Mouse (Mus musculus) kidney, embryonic 14.5 days (tissue): ENCODE measurements at regions not wholly inside any gene's neighbourhood (a gene's known extent, or its start where the extent isn't known, plus 50 kb on each side); places are given as distances from the start of the nearest gene placed in this dataset.
A peak's percentile ranks its signal among the peaks of the same experiment; 100 is the strongest.

Source experiments
- ATAC-seq: fragments of 200-750 bp; cut with Nextera tagmentation; 2 replicates; pipeline ENCODE4 v1.8.0; 2017; ENCODE audit warnings: moderate number of reproducible peaks, mild to moderate bottlenecking, moderate TSS enrichment, moderate library complexity; ENCODE audit not compliant: low FRiP score, low TSS enrichment
- H3K27ac ChIP-seq: fragments of 300-500 bp; sonication (generic); 2 replicates; pipeline ENCODE4 v1.5.1; 2014; ENCODE audit warnings: low read depth, mild to moderate bottlenecking, low read length, moderate library complexity, mixed read lengths
- H3K27me3 ChIP-seq: fragments of 300-500 bp; sonication (generic); 2 replicates; pipeline ENCODE4 v1.6.1; 2014; ENCODE audit warnings: mild to moderate bottlenecking, low read length; ENCODE audit not compliant: control insufficient read depth, insufficient read depth
- H3K36me3 ChIP-seq: fragments of 300-500 bp; sonication (generic); 2 replicates; pipeline ENCODE4 v1.6.1; 2014; ENCODE audit warnings: low read length, mixed read lengths; ENCODE audit not compliant: control insufficient read depth, insufficient read depth
- H3K4me1 ChIP-seq: fragments of 300-500 bp; sonication (generic); 2 replicates; pipeline ENCODE4 v1.6.1; 2014; ENCODE audit warnings: low read length, mixed read lengths; ENCODE audit not compliant: control insufficient read depth, insufficient read depth
- H3K4me2 ChIP-seq: fragments of 300-500 bp; sonication (generic); replicated peaks from 2 replicates; pipeline ENCODE4 v1.6.1; 2014; ENCODE audit warnings: low read depth, mild to moderate bottlenecking, low read length
- H3K4me3 ChIP-seq: fragments of 300-500 bp; sonication (generic); 2 replicates; pipeline ENCODE4 v1.5.1; 2014; ENCODE audit warnings: mild to moderate bottlenecking, low read length
- H3K9ac ChIP-seq: fragments of 300-500 bp; sonication (generic); 2 replicates; pipeline ENCODE4 v1.6.1; 2014; ENCODE audit warnings: low read depth, mild to moderate bottlenecking, low read length, moderate library complexity
- H3K9me3 ChIP-seq: fragments of 300-500 bp; sonication (generic); 2 replicates; pipeline ENCODE4 v1.6.1; 2016; ENCODE audit warnings: low read length; ENCODE audit not compliant: control insufficient read depth
- WGBS: fragments of 180-500 bp; shearing (Covaris S2); extraction: QIAGEN DNeasy Blood & Tissue Kit; methylation state at CpG from one replicate; pipeline ENCODE4 v1.1.7; 2014; 5-methylcytosine and 5-hydroxymethylcytosine counted together

DNA sequence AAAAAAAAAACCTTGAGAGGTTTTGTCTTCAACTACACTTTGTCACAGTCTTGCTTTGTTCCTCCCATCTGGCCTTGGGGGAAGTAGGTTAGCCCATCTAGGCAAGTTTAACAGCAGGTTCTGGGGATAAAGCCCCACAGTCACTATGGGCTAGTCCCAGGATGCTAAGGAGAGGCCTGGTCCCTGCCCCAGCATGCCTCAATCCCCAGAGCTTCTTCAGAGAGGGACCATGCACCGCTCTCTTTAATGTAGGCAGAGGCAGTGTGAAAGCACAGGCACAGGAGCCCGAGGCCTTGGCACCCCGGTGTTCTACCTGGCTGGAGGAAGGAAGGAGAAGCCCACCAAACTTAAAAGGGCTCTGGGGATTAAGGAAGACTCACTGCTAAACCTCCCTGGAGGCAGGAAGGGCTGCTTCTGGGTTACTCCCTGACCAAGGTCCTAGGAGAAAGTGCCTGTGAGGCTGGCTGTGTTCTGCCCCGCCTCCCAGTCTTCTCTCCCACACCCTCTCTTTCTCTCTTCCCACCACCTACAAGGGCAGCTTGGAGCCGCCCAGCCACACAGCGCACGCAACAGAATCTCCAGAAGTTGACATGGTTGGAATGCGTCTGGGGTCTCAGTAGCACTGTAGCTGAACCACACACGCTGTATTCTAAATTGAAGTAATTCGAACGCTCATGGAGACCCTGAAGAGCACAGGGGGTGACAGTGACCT, 633.5 kb downstream of the Zfp706 start:
- Histone ChIP-seq H3K36me3 (no peaks in the 10 kb centered on the region), H3K4me1 (peaks cover 16% of the 10 kb centered on the region), H3K9ac (peak overlapping the region; percentile 49; the same call in 1 of the 2 replicates), H3K4me2 (peak overlapping the region; percentile 67), H3K9me3 (no peaks in the 10 kb centered on the region), H3K4me3 (peak overlapping the region; percentile 32), H3K27ac (peak overlapping the region; percentile 71), H3K27me3 (no peaks in the 10 kb centered on the region)
- peak; percentile 74 for ATAC-seq
- 7% methylated on average over 10 of the region's 11 CpGs for WGBS

GRCm38 (mm10) chr15:36373481-36373880, 634.1 kb downstream of the Zfp706 start:
- Histone ChIP-seq H3K9ac (no peak overlapping the region), H3K4me1 (peaks cover 16% of the 10 kb centered on the region), H3K36me3 (no peaks in the 10 kb centered on the region), H3K9me3 (no peaks in the 10 kb centered on the region), H3K4me2 (no peak overlapping the region), H3K4me3 (no peak overlapping the region), H3K27ac (peak overlapping the region; percentile 71; the same call in 1 of the 2 replicates), H3K27me3 (no peaks in the 10 kb centered on the region)
- 58% methylated on average over 3 of the region's 3 CpGs for WGBS
- no peak for ATAC-seq

DNA sequence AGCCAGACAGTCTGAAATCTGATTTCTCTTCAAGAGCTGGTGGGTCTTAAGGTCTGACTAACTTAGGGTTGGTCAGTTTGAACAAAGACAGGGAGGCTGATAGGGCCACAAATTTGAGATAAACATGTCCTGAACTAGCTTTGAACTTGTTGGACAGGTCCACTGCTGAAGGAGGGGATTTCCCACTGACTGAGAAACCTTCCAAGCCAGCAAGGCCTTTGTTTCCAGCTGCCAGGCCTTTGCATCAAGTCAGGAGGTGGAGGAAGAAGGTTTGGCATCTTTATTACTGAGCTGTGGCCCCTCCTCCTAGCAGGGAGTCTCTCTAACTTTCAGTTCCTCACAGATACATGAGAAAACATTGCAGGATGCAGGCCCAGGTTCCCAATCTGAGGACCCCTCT, 636.2 kb downstream of the Zfp706 start:
- H3K9me3 ChIP-seq = no peaks in the 10 kb centered on the region
- no peak overlapping the region for H3K4me3 ChIP-seq
- H3K4me2 ChIP-seq = no peak overlapping the region
- H3K27ac ChIP-seq = peak overlapping the region; percentile 56; the same call in 1 of the 2 replicates
- H3K4me1 ChIP-seq = peaks cover 16% of the 10 kb centered on the region
- H3K9ac ChIP-seq = no peak overlapping the region; the same call in 1 of the 2 replicates
- H3K27me3 ChIP-seq = no peaks in the 10 kb centered on the region
- no peak for ATAC-seq
- no peaks in the 10 kb centered on the region for H3K36me3 ChIP-seq

DNA sequence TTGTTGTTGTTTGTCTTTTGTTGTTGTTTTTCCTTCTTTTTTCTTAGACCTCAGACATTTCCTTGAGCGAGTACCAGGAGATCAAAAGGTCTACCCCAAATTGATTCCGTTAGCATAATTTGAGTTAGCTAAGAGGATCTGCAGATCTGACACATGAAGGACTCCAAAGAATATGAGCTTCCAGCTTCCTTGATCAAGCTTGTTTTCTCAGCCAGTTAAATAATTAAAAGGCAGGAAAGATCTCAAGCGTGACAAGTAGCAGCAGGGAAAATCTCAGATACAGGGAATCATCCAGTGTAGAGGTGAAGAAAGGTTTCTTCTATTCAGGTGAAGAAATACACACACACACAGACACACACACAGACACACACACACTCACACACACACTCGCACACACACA, 636.7 kb downstream of the Zfp706 start:
- Histone ChIP-seq H3K27me3 (no peaks in the 10 kb centered on the region), H3K4me2 (no peak overlapping the region), H3K27ac (peak overlapping the region; percentile 56; the same call in 1 of the 2 replicates), H3K4me1 (peaks cover 16% of the 10 kb centered on the region), H3K9me3 (no peaks in the 10 kb centered on the region), H3K36me3 (no peaks in the 10 kb centered on the region), H3K4me3 (no peak overlapping the region), H3K9ac (no peak overlapping the region)
- 60% methylated on average over 4 of the region's 4 CpGs for WGBS
- no peak for ATAC-seq

DNA sequence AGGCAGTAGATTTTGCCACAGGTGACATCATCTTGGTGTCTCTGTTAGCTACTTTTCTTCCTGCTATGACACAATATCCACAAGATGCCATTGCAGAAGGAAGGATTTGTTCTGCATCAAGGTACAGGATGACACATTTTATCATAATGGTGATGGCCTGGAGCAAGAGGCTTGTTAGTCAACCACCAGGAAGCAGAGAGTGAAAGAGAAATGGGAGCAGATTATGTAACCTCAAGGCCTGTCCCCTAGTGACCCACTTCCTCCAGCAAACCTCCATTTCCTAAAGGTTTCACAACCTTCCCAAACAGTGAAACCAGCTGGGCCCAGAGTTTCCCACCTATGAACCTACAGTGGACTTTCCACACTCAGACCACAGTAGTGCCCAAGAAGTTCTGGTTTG, 640.3 kb downstream of the Zfp706 start:
- no peak overlapping the region for H3K9ac ChIP-seq
- H3K4me2 ChIP-seq = no peak overlapping the region
- no peaks in the 10 kb centered on the region for H3K36me3 ChIP-seq
- no peaks in the 10 kb centered on the region for H3K9me3 ChIP-seq
- H3K4me1 ChIP-seq = no peaks in the 10 kb centered on the region
- H3K27ac ChIP-seq = no peak overlapping the region
- ATAC-seq = no peak
- H3K4me3 ChIP-seq = no peak overlapping the region
- H3K27me3 ChIP-seq = no peaks in the 10 kb centered on the region

DNA sequence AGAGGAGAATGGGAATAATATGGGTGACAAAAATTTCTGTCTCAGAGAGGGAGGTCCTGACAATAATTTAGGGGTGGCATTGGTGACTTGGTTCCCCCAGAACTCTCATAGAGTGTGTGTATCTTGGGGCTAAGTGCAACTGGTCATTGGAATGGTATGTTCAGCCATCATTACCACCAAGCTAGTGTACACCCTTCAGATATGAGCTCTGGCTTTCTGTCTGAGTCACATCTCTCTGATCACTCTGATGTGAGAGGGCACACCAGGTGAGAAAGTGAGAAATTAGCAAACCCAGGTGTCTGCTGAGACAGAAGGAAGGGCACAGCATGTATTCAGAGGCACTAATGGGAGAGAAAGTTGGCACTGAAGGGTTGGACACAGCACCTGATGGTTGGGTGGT, 642.8 kb downstream of the Zfp706 start:
- H3K9me3 ChIP-seq = no peaks in the 10 kb centered on the region
- H3K27me3 ChIP-seq = no peaks in the 10 kb centered on the region
- no peak overlapping the region for H3K4me3 ChIP-seq
- no peak for ATAC-seq
- no peaks in the 10 kb centered on the region for H3K36me3 ChIP-seq
- no peak overlapping the region for H3K27ac ChIP-seq
- H3K4me1 ChIP-seq = no peaks in the 10 kb centered on the region
- H3K9ac ChIP-seq = no peak overlapping the region
- H3K4me2 ChIP-seq = no peak overlapping the region

- WGBS = 75% methylated on average over 5 of the region's 5 CpGs
- Histone ChIP-seq H3K36me3 (no peaks in the 10 kb centered on the region), H3K4me3 (no peak overlapping the region), H3K9ac (no peak overlapping the region), H3K27ac (no peak overlapping the region), H3K9me3 (no peaks in the 10 kb centered on the region), H3K27me3 (no peaks in the 10 kb centered on the region), H3K4me2 (no peak overlapping the region), H3K4me1 (no peaks in the 10 kb centered on the region)
- no peak for ATAC-seq
Observed at GRCm38 (mm10) chr15:36364062-36364461, 643.5 kb downstream of the Zfp706 start.

- Histone ChIP-seq H3K36me3 (no peaks in the 10 kb centered on the region), H3K27me3 (no peaks in the 10 kb centered on the region), H3K9ac (no peak overlapping the region), H3K4me2 (no peak overlapping the region), H3K4me3 (no peak overlapping the region), H3K9me3 (no peaks in the 10 kb centered on the region), H3K4me1 (no peaks in the 10 kb centered on the region), H3K27ac (no peak overlapping the region)
- no peak for ATAC-seq
- WGBS = 67% methylated on average over 4 of the region's 4 CpGs
Observed at GRCm38 (mm10) chr15:36362911-36363565, 644.5 kb downstream of the Zfp706 start.

DNA sequence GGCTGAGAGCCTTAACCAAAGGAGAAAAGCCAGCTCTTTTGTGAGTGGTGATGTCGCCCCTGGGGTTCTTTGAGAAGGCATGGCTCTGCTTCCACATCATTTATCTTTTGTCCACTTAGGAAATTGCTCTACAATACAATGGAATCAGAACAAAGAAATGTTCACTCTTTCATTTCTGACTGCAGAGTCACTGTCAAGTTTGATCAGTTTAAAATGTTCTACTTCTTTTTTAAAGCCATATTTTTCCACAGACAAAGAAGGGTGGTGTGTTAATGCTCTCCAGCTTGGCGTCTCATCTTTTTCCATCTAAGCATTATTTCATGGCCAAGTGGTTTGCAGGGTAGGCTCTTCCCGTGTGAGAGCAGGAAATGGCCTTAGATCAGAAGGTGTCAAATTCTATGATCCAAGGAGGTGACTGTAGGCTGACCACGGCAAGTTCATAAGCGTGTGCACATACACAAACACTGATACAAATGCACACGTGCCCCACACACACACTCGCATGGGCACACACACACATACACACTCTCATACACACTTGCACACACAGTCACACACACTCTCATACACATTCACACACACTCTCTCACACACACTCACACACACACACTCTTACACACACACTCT, 645.9 kb downstream of the Zfp706 start:
- no peak for ATAC-seq
- Histone ChIP-seq H3K9ac (no peak overlapping the region), H3K9me3 (no peaks in the 10 kb centered on the region), H3K4me3 (no peak overlapping the region), H3K27me3 (no peaks in the 10 kb centered on the region), H3K4me1 (no peaks in the 10 kb centered on the region), H3K36me3 (no peaks in the 10 kb centered on the region), H3K27ac (no peak overlapping the region), H3K4me2 (no peak overlapping the region)
- WGBS = 35% methylated on average over 7 of the region's 7 CpGs
